Mouse (Mus musculus): ENCODE results near the gene Eif4a2. TPM values are rescaled to one million over a fixed set of nuclear protein-coding genes. Genes with fewer than 3 reads are reported as not detected.

Eif4a2 gene
- polyA plus RNA-seq, 1 experiment from 2014 or later, result 58.3 TPM

DNA sequence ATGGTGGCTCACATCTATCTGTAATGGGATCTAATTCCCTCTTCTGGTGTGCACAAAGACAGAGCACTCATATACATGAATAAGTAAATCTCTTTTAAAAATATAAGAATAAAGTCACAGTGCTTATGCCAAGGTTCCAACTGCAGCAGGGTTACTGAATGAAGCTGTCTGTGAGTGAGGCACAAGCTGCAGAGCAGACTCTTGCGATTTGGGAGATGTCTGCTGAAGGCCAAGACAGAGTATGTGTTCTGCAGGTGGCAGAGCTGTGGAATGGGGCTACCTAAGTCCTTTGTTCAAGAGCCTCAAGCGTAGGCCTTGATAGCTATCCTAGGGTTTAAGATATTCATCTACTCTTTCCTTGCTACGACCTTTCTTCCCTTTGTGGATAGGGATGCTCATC is 15.2 kb downstream of the Eif4a2 start:
- H3K4me3 ChIP-seq (replicated peaks), result no peak overlapping the region
- H3K4me2 ChIP-seq, result no peak overlapping the region
- no peaks in the 10 kb centered on the region for H3K9me3 ChIP-seq (replicated peaks)
- no peak for ATAC-seq (ENCODE audit: insufficient read depth)
- no peaks in the 10 kb centered on the region for H3K27me3 ChIP-seq
- H3K9ac ChIP-seq, result no peak overlapping the region
- H3K36me3 ChIP-seq (replicated peaks), result peaks cover 80% of the 10 kb centered on the region
- 72% methylated on average over 3 of the region's 3 CpGs for WGBS (ENCODE audit: insufficient replicate concordance)
- peaks cover 13% of the 10 kb centered on the region for H3K4me1 ChIP-seq (replicated peaks)
- no peak overlapping the region for H3K27ac ChIP-seq (replicated peaks)

- Histone ChIP-seq H3K27me3 (no peaks in the 10 kb centered on the region), H3K36me3 (replicated peaks) (peaks cover 73% of the 10 kb centered on the region), H3K27ac (replicated peaks) (no peak overlapping the region), H3K4me2 (no peak overlapping the region), H3K9ac (no peak overlapping the region), H3K4me3 (replicated peaks) (no peak overlapping the region), H3K9me3 (replicated peaks) (no peaks in the 10 kb centered on the region), H3K4me1 (replicated peaks) (peaks cover 13% of the 10 kb centered on the region)
- 77% methylated on average over 4 of the region's 4 CpGs for WGBS (ENCODE audit: insufficient replicate concordance)
- ATAC-seq (ENCODE audit: insufficient read depth), result no peak
Observed at GRCm38 (mm10) chr16:23123104-23123503, 15.9 kb downstream of the Eif4a2 start.

GRCm38 (mm10) chr16:23124398-23124797 is 17.2 kb downstream of the Eif4a2 start:
- no peak for ATAC-seq (ENCODE audit: insufficient read depth)
- Histone ChIP-seq H3K4me2 (no peak overlapping the region), H3K36me3 (replicated peaks) (peaks cover 64% of the 10 kb centered on the region), H3K4me3 (replicated peaks) (no peak overlapping the region), H3K9me3 (replicated peaks) (no peaks in the 10 kb centered on the region), H3K9ac (no peak overlapping the region), H3K4me1 (replicated peaks) (peaks cover 21% of the 10 kb centered on the region), H3K27ac (replicated peaks) (no peak overlapping the region), H3K27me3 (no peaks in the 10 kb centered on the region)
- 82% methylated on average over 4 of the region's 4 CpGs for WGBS (ENCODE audit: insufficient replicate concordance)

GRCm38 (mm10) chr16:23127311-23127672 is 20.0 kb downstream of the Eif4a2 start:
- H3K4me1 ChIP-seq (replicated peaks), result peaks cover 21% of the 10 kb centered on the region
- H3K9me3 ChIP-seq (replicated peaks), result no peaks in the 10 kb centered on the region
- H3K4me3 ChIP-seq (replicated peaks), result peak overlapping the region; percentile 77
- peaks cover 35% of the 10 kb centered on the region for H3K36me3 ChIP-seq (replicated peaks)
- WGBS (ENCODE audit: insufficient replicate concordance), result under 1% methylated on average over 4 of the region's 4 CpGs
- H3K27me3 ChIP-seq, result no peaks in the 10 kb centered on the region
- peak overlapping the region; percentile 80 for H3K9ac ChIP-seq
- peak; percentile 34 for ATAC-seq (ENCODE audit: insufficient read depth)
- peak overlapping the region; percentile 97 for H3K27ac ChIP-seq (replicated peaks)
- peak overlapping the region; percentile 91 for H3K4me2 ChIP-seq

DNA sequence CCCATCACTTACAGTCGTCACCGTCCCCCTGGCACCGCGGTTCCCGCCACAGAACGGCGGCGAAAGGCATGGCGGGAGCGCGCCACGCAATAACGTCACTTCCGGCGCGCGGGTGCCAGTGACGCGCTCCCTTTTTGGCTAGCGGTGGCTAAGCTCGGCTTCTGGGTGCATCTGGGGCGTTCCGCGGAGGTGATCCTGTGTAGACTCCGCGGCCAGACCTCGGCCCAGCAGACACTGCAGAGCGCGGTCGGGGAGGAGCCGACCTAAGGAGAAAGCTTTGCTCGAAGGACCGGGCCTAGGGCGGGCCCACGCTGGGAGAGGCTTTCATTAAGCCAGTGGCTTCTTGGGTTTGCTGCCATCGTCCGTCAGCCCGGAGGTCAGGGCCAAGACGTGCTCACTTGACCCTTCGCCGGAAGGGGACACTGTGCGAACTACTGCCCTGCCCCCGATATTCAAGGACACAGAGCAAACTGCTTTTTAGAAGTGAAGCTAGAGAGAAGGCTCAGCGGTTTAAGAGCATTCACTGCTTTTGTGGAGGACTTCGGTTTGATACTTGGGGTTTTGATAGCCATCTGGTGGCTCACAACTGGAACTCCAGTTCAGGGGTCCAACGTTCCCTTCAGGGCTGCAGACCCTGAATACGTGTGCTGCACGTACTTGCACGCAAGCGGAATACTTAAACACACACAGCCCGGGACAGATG is 20.6 kb downstream of the Eif4a2 start, which contains the start of gene Rfc4:
TSS of gene Rfc4 (minus strand) at position 65 of the 703 bp plus-strand sequence.
- Histone ChIP-seq H3K27me3 (no peaks in the 10 kb centered on the region), H3K9me3 (replicated peaks) (no peaks in the 10 kb centered on the region), H3K9ac (peak within 1 kb of the TSS; percentile 80), H3K4me1 (replicated peaks) (peaks cover 21% of the 10 kb centered on the region), H3K36me3 (replicated peaks) (peaks cover 30% of the 10 kb centered on the region), H3K4me2 (peak within 1 kb of the TSS; percentile 91), H3K27ac (replicated peaks) (peak within 1 kb of the TSS; percentile 97), H3K4me3 (replicated peaks) (peak within 1 kb of the TSS; percentile 77)
- ATAC-seq (ENCODE audit: insufficient read depth), result peak; percentile 96
- under 1% methylated on average over 51 of the region's 51 CpGs for WGBS (ENCODE audit: insufficient replicate concordance)

DNA sequence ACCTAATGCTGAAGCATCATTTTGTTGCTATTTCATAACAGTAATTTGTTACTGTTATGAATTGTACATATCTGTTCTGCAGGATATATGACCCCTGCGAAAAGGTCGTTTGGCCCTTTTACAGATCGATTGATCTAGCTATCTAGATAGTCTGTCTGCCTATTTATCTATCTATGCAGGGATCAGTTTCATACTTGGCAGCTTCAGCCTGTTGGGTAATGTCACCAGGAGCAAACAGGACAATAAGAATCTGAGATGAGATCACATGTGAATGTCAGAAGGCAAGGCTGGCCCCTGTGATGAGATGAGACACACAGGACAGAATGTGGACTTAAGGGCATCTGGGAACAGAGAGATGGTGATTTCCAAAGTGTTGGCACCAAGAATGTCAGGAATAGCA is 23.1 kb downstream of the Eif4a2 start:
- Histone ChIP-seq H3K27me3 (no peaks in the 10 kb centered on the region), H3K9ac (no peak overlapping the region), H3K4me2 (no peak overlapping the region), H3K4me3 (replicated peaks) (no peak overlapping the region), H3K27ac (replicated peaks) (no peak overlapping the region), H3K4me1 (replicated peaks) (peaks cover 21% of the 10 kb centered on the region), H3K36me3 (replicated peaks) (peaks cover 9% of the 10 kb centered on the region; the same call in 1 of the 2 replicates), H3K9me3 (replicated peaks) (no peaks in the 10 kb centered on the region)
- no peak for ATAC-seq (ENCODE audit: insufficient read depth)
- WGBS (ENCODE audit: insufficient replicate concordance), result 79% methylated on average over 3 of the region's 3 CpGs

DNA sequence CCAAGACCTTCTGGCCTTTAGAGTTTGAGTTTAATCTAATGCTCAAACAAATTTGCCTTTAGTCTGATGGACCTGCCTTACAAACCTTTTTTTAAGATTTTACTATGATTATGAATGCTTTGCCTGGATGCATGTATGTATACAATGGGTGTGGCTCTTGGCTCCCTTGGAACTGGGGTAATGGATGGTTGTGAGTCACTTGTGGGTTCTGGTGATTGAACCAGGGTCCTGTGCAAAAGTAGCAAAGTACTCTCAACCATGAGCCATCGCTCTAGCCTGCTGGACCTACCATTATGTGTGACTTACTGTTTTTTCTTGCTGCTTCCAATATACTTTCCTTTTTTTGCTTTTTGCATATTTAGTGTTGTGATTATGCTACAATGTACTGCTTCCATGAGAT is 25.1 kb downstream of the Eif4a2 start:
- H3K4me2 ChIP-seq, result no peak overlapping the region
- H3K9ac ChIP-seq, result no peak overlapping the region
- peaks cover 9% of the 10 kb centered on the region for H3K4me1 ChIP-seq (replicated peaks)
- H3K4me3 ChIP-seq (replicated peaks), result no peak overlapping the region
- no peaks in the 10 kb centered on the region for H3K9me3 ChIP-seq (replicated peaks)
- H3K27me3 ChIP-seq, result no peaks in the 10 kb centered on the region
- no peaks in the 10 kb centered on the region for H3K36me3 ChIP-seq (replicated peaks)
- 79% methylated on average over 1 of the region's 1 CpGs for WGBS (ENCODE audit: insufficient replicate concordance)
- no peak overlapping the region for H3K27ac ChIP-seq (replicated peaks)
- no peak for ATAC-seq (ENCODE audit: insufficient read depth)

DNA sequence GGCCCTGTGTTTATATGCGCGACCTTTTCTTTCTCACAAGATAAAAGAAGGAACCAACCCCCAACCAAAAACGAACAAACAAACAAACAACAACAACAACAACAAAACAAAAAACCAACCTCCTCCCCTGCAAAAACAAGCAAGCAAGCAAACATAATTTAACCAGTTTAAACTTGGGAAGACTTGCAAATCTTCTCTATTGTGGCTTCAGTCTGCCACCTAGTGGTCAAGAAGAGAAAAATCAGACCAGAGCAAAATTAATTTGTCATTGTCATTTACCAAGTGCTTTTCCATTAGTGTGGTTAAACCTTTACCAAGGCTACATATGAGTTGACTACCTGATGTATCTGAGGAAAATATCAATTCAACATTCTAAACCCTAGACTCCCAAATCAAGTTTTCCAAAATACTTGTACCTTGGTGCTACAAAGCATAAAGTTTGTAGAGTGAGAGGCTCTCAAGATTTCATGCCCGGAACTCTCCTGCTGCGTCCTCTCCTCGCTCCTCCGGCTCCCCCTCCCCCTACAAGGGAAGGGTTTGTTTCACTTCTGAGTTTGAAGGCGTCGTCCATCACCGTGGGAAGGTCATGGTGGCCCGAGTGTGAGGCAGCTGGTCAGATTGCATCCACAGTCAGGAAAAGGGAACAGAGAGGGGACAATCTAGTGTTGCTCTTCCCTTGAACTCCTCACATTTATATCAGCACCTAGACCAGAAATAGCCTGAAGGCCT is 28.3 kb downstream of the Eif4a2 start:
- no peak overlapping the region for H3K9ac ChIP-seq
- H3K4me3 ChIP-seq (replicated peaks), result no peak overlapping the region
- ATAC-seq (ENCODE audit: insufficient read depth), result no peak
- no peaks in the 10 kb centered on the region for H3K36me3 ChIP-seq (replicated peaks)
- no peaks in the 10 kb centered on the region for H3K4me1 ChIP-seq (replicated peaks)
- no peak overlapping the region for H3K27ac ChIP-seq (replicated peaks)
- no peaks in the 10 kb centered on the region for H3K27me3 ChIP-seq
- no peak overlapping the region for H3K4me2 ChIP-seq
- 22% methylated on average over 11 of the region's 11 CpGs for WGBS (ENCODE audit: insufficient replicate concordance)
- H3K9me3 ChIP-seq (replicated peaks), result no peaks in the 10 kb centered on the region

- H3K4me3 ChIP-seq (replicated peaks), result no peak overlapping the region
- no peak overlapping the region for H3K27ac ChIP-seq (replicated peaks)
- 34% methylated on average over 4 of the region's 4 CpGs for WGBS (ENCODE audit: insufficient replicate concordance)
- H3K27me3 ChIP-seq, result no peaks in the 10 kb centered on the region
- ATAC-seq (ENCODE audit: insufficient read depth), result no peak
- no peak overlapping the region for H3K9ac ChIP-seq
- H3K36me3 ChIP-seq (replicated peaks), result no peaks in the 10 kb centered on the region
- no peaks in the 10 kb centered on the region for H3K9me3 ChIP-seq (replicated peaks)
- H3K4me1 ChIP-seq (replicated peaks), result no peaks in the 10 kb centered on the region
- no peak overlapping the region for H3K4me2 ChIP-seq
Observed at GRCm38 (mm10) chr16:23136406-23136970, 29.2 kb downstream of the Eif4a2 start.

- WGBS (ENCODE audit: insufficient replicate concordance), result 71% methylated on average over 3 of the region's 3 CpGs
- H3K9me3 ChIP-seq (replicated peaks), result no peaks in the 10 kb centered on the region
- H3K9ac ChIP-seq, result no peak overlapping the region
- no peak for ATAC-seq (ENCODE audit: insufficient read depth)
- H3K27me3 ChIP-seq, result no peaks in the 10 kb centered on the region
- no peak overlapping the region for H3K27ac ChIP-seq (replicated peaks)
- H3K36me3 ChIP-seq (replicated peaks), result no peaks in the 10 kb centered on the region
- peaks cover 3% of the 10 kb centered on the region; the same call in 1 of the 2 replicates for H3K4me1 ChIP-seq (replicated peaks)
- no peak overlapping the region for H3K4me3 ChIP-seq (replicated peaks)
- H3K4me2 ChIP-seq, result no peak overlapping the region
Observed at GRCm38 (mm10) chr16:23140911-23141310, 33.7 kb downstream of the Eif4a2 start.

DNA sequence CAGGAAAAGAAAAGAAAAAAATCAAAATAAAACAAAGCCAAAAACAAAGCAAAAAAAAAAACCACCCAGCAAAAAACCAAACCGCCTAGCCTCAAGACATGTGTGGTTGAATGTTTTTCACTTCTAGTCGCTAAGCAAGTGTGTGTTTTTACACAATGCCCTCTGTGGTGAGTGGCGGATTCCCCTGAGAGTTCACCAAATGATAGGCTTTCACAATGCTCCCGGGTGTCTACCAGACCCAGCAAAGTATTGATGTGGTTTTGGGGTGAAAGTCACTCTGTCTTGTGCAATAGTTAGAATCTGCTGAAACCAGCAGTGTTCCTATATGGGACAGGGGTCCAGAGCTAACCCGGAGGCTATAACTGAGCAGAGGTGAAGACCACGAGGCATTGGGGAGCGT is 37.1 kb downstream of the Eif4a2 start:
- ATAC-seq (ENCODE audit: insufficient read depth), result peak; percentile 54
- WGBS (ENCODE audit: insufficient replicate concordance), result 35% methylated on average over 7 of the region's 7 CpGs
- H3K4me2 ChIP-seq, result no peak overlapping the region
- H3K9me3 ChIP-seq (replicated peaks), result no peaks in the 10 kb centered on the region
- no peak overlapping the region for H3K4me3 ChIP-seq (replicated peaks)
- no peaks in the 10 kb centered on the region for H3K36me3 ChIP-seq (replicated peaks)
- no peak overlapping the region for H3K9ac ChIP-seq
- no peaks in the 10 kb centered on the region for H3K27me3 ChIP-seq
- no peak overlapping the region for H3K27ac ChIP-seq (replicated peaks)
- H3K4me1 ChIP-seq (replicated peaks), result peaks cover 3% of the 10 kb centered on the region; the same call in 1 of the 2 replicates

Data from liver, embryonic 15.5 days (tissue).